Mouse (Mus musculus) cerebellum, postnatal 10 days (tissue): ENCODE measurements around the gene Brd2.

ENCODE experiments used
- DNase-seq, 2 experiments: peaks; one replicate each; pipeline ENCODE4 v3.0.0; 2021; ENCODE audit warnings: mixed read lengths in 2 of 2

Gene Brd2

GRCm38 (mm10) chr17:34079621-34080020, 42.8 kb downstream of the Brd2 start:
- DNase-seq: peak; percentile 47 to 61

- no peak for DNase-seq
These were observed 43.4 kb downstream of the Brd2 start for GRCm38 (mm10) chr17:34079002-34079401.

GRCm38 (mm10) chr17:34078148-34078547, 44.3 kb downstream of the Brd2 start:
- no peak for DNase-seq

DNA sequence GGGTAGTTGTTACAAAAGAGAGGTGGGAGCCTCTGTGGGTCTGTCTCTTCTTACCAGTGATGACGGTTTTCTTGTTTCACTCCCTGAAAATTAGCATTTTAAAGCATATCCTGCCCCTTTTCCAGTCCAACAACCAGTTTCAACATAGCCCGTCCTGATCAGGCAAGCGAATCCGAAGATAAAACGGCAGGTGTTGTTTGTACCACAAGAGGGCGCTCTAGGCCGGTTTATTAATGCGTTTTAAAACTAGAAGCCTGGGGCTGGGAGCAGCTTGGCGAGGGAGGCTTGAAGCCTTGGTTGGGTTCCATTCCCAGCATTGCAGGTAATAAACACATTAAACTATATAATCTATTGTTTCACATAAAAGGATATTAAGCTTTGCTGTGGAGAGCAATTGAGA, 44.9 kb downstream of the Brd2 start:
- DNase-seq: peak; percentile 85 to 91

GRCm38 (mm10) chr17:34075271-34075670, 47.2 kb downstream of the Brd2 start:
- peak; percentile 82 to 90 for DNase-seq

GRCm38 (mm10) chr17:34072091-34072490, 50.3 kb downstream of the Brd2 start:
- no peak for DNase-seq

DNA sequence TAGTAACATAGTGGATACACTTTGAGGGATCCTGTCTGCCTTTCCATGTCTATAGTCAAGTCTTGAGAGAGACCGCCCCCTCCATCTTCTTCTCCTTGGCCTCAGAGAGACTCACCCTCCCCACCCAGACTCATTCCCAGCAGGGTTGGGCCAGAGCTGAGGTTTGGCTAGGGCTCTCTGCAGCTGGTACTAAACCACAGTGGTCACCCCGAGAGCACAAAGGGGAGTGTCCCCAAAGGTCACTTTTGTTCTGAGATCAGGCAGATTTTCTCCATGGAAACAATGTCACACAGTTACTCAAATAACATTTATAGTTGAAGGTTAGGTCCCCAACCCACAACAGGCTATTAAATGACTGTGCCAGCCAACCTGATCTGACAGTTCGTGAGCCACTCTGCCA, 53.6 kb downstream of the Brd2 start:
- no peak for DNase-seq
